Comparison of ENCODE assay signal across 27 mouse cellular contexts in the genomic region with DNA sequence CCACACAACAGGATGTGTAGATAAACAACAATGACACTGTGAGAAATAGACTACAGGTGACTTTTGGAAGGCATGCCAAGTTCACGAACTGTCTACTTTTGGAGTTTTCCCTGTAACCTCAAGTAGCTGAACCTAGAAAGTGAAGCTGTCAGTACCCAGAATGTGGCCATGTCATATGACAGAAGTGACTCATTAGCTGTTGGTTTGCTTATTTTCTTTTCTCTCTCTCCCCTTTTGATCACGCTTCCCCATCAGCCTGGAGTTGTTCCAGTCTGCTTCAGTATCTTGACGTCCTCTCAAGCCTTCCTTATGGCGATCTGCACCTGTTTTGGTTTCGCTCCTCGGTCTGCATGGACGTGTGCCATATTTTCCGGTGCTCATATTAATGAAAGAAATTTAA.
"Had no signal": no experiment of that assay in that cellular context is flagged by ENCODE, and none has a peak within 500 bp of the region (broad histone marks: within the 10 kb centered on the region; RNA-seq: fewer than 3 reads in every experiment).

No protein-coding gene starts in this region.

- DNase-seq: gastrocnemius, adult 2 months; gastrocnemius, postnatal 10 days; gastrocnemius, postnatal 25 days; heart, adult 18-20 months; heart, postnatal 14 days; heart, postnatal 36 days; kidney, adult 11 months; kidney, adult 2 months; kidney, adult 9 months; kidney, postnatal 14 days; kidney, postnatal 36 days; layer of hippocampus, adult 9-11 months; layer of hippocampus, postnatal 36 days; left cerebral cortex, postnatal 4 days had no signal

- H3K27me3 ChIP-seq: heart, embryonic 13.5 days; heart, embryonic 15.5 days; hindbrain, embryonic 13.5 days; hindbrain, embryonic 15.5 days; kidney, embryonic 15.5 days; limb, embryonic 13.5 days; limb, embryonic 15.5 days; liver, embryonic 12.5 days had no signal

- H3K36me3 ChIP-seq: heart, embryonic 10.5 days; heart, embryonic 13.5 days; heart, embryonic 15.5 days; hindbrain, embryonic 13.5 days; hindbrain, embryonic 15.5 days; kidney, embryonic 15.5 days; limb, embryonic 13.5 days; limb, embryonic 15.5 days; liver, embryonic 12.5 days had no signal

- H3K9ac ChIP-seq: heart, embryonic 13.5 days; heart, embryonic 15.5 days; hindbrain, embryonic 13.5 days; hindbrain, embryonic 15.5 days; kidney, embryonic 15.5 days; limb, embryonic 13.5 days; limb, embryonic 15.5 days; liver, embryonic 12.5 days; liver, embryonic 14.5 days had no signal

- H3K4me2 ChIP-seq: heart, embryonic 13.5 days; heart, embryonic 15.5 days; hindbrain, embryonic 13.5 days; hindbrain, embryonic 15.5 days; kidney, embryonic 15.5 days; limb, embryonic 13.5 days; limb, embryonic 15.5 days; liver, embryonic 12.5 days had no signal

- H3K27ac ChIP-seq: gastrocnemius, adult 2 months; heart, embryonic 10.5 days; heart, embryonic 13.5 days; heart, embryonic 15.5 days; hindbrain, embryonic 13.5 days; hindbrain, embryonic 15.5 days; hindbrain, postnatal 0 days; kidney, embryonic 15.5 days; kidney, postnatal 0 days; limb, embryonic 13.5 days; limb, embryonic 15.5 days; liver, embryonic 12.5 days; liver, embryonic 14.5 days had no signal

- H3K4me1 ChIP-seq: heart, embryonic 10.5 days; heart, embryonic 13.5 days; heart, embryonic 15.5 days; hindbrain, embryonic 13.5 days; hindbrain, embryonic 15.5 days; kidney, embryonic 15.5 days; limb, embryonic 13.5 days; limb, embryonic 15.5 days; liver, embryonic 12.5 days had no signal

- ATAC-seq: hindbrain, postnatal 0 days; intestine, embryonic 16.5 days; liver, embryonic 12.5 days had no signal

- H3K9me3 ChIP-seq: heart, embryonic 10.5 days; heart, embryonic 13.5 days; heart, embryonic 15.5 days; hindbrain, embryonic 13.5 days; hindbrain, embryonic 15.5 days; kidney, embryonic 15.5 days; limb, embryonic 13.5 days; limb, embryonic 15.5 days; liver, embryonic 12.5 days had no signal

- H3K4me3 ChIP-seq: gastrocnemius, adult 2 months; heart, embryonic 10.5 days; heart, embryonic 13.5 days; heart, embryonic 15.5 days; hindbrain, embryonic 13.5 days; hindbrain, embryonic 15.5 days; kidney, embryonic 15.5 days; limb, embryonic 13.5 days; limb, embryonic 15.5 days; liver, embryonic 12.5 days had no signal
